Mouse (Mus musculus) induced T-regulatory cell, adult 2 months (primary cell): ENCODE measurements around the gene Itgb2.

Source experiments
- DNase-seq: peaks from one replicate; pipeline ENCODE4 v3.0.0-alpha.2; 2012; ENCODE audit warnings: low read depth

Itgb2 gene

DNA sequence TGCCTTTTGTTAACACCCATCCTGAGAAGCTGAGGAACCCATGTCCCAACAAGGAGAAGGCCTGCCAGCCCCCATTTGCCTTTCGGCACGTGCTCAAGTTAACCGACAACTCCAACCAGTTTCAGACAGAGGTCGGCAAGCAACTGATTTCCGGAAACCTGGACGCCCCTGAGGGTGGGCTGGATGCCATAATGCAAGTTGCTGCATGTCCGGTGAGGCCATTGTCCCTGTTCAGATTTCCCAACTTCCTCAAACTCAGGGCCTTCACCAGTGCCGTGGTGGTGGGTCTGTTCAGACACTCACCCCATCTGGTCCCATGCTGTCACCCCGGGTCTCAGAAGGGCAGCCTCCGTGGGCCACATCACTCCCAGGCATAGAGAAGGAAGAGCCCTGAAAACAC lies 18.5 kb downstream of the Itgb2 start:
- no peak for DNase-seq

DNA sequence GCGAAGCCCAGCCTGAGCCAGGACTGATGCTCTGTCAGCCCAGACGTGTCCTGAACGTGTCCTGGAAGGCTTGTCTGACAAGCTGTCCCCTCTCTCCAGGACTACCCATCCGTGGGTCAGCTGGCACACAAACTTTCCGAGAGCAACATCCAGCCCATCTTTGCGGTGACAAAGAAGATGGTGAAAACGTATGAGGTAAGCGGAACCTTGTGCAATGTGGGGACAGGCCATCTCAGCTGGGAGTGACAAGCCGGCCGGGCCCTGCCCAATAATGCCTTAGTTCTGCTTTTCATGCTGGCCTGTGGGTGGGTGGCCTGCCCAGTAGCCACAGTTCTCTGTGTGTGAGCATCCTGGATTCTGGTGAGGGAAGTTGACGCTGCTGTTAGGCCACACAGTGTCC lies 20.8 kb downstream of the Itgb2 start:
- DNase-seq, result no peak

DNA sequence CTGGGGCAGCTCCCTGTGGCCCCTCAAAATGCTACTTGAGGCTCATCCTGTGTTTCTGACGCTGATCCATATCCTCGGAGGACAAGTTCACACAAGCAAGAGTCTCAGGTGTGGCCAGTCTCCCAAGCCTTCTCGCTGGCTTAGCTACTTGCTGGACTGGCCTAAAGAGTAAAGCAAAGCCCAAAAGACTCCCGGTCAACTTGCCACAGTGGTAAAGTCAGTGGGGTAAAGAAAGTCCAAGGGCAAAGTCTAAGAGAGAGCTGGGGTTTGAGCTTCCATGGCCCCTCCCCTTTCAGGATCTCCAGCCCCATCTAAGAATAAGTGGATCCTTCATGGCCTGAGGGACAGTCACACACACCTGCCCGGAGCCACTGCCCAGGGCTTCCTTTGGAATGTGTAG lies 22.1 kb downstream of the Itgb2 start:
- DNase-seq, result no peak

GRCm38 (mm10) chr10:77553285-77553684 lies 23.2 kb downstream of the Itgb2 start:
- no peak for DNase-seq

GRCm38 (mm10) chr10:77554918-77555317 lies 24.9 kb downstream of the Itgb2 start:
- peak; percentile 43 for DNase-seq

- DNase-seq, result peak; percentile 56
Observed at GRCm38 (mm10) chr10:77556631-77557030, 26.6 kb downstream of the Itgb2 start.

GRCm38 (mm10) chr10:77557641-77558040 lies 27.6 kb downstream of the Itgb2 start:
- DNase-seq, result peak; percentile 45

DNA sequence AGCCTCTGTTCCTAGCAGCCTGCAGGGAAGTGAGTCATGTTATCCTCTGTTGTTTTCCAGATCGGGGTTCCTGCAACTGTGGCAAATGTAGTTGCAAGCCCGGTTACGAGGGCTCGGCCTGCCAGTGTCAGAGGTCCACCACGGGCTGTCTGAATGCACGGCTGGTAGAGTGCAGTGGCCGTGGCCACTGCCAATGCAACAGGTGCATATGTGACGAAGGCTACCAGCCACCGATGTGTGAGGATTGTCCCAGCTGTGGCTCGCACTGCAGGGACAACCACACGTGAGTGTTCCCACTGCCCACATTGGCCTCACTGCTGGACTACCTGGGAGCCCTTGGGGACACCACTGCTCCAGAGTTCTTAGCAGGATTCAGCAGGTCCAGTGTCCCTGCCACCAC lies 30.0 kb downstream of the Itgb2 start:
- no peak for DNase-seq

DNA sequence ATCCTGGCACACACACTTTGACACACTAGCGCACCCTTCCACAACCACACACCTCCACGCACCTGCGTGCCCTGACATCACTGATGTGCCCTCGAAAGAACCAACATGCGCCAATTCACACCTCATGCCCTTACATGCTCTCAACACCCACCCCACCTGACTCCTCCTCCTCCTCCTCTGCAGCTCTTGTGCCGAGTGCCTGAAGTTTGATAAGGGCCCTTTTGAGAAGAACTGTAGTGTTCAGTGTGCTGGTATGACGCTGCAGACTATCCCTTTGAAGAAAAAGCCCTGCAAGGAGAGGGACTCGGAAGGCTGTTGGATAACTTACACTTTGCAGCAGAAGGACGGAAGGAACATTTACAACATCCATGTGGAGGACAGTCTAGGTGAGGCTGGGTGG lies 30.8 kb downstream of the Itgb2 start:
- no peak for DNase-seq

- DNase-seq, result peak; percentile 44
Observed at GRCm38 (mm10) chr10:77561508-77561907, 31.5 kb downstream of the Itgb2 start.

DNA sequence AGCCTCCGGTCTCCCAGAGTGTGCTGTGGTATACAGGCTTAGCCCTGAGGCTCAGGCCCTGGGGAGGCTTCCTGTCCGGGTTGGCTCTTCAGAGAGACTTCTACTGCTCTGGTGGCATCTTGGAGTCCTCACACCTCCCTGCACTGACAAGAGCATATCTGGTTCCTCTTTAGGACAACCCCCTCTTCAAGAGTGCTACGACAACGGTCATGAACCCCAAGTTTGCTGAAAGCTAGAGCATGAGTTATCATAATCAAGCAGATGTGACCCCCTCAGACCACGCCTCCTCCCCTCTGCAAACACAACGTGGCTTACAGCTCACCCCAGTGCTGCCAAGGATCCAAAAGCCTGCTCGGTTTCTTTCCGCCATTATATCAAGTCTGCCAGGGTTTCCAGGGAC lies 35.0 kb downstream of the Itgb2 start:
- no peak for DNase-seq

DNA sequence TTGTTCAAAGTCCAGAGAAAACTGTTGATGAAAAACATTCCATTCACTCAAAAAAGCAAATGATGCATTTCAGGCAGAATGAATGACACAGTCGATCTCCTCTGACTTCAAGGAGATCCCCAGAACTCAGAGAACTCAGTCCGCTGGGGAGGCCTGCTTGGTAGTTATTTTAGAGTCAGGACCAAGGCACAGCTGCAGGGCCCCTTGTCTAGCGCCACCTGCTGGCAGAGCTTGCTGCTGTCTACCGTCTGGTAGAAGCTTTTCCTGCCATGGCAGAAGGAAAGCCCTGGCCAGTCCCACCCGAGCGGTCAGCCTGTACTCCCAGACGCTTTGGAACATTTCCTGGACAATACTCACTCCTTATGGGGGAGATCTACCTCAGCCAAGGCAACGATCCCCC lies 36.6 kb downstream of the Itgb2 start:
- DNase-seq, result peak; percentile 88

GRCm38 (mm10) chr10:77569481-77569880 lies 39.4 kb downstream of the Itgb2 start:
- no peak for DNase-seq

GRCm38 (mm10) chr10:77569973-77570658 lies 40.1 kb downstream of the Itgb2 start:
- DNase-seq, result no peak

DNA sequence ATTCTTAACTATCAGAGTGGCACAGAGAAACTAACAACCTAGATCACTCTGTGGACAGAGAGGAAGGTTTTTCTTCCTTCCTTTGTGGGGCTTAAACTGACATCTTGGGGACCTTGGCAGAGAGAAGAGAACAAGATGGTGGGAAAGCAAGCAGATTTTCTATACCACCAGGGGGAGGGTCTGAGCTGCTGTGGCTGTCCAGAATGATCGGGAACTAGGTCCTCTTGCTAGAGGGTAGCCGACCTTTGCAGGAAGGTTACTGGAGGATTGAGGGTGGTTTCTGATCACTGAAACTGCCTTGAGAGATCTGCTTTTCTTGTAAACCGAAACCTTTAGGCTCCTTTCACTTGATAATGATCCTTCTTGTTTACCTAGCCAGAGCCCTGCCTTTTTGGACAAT lies 42.2 kb downstream of the Itgb2 start:
- DNase-seq, result peak; percentile 46

DNA sequence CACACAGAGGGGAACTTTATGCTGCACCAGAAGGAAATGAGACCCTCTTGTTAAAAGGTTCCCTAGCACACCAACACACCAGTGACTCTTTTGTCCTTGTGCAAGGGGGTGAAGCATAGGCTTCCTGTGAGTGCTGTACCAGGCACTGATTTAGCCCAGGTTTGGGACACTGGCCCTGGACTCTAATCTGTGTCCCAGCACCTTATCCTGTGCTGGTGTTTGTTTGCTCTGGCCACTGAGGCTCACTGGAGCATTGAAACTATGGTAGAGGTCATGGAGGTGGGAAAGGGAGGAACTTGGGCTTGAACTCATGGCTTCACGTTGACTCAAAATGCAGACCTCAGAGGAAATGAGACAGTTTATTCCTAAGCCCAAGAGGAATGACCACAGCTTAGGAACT lies 43.1 kb downstream of the Itgb2 start:
- no peak for DNase-seq

DNA sequence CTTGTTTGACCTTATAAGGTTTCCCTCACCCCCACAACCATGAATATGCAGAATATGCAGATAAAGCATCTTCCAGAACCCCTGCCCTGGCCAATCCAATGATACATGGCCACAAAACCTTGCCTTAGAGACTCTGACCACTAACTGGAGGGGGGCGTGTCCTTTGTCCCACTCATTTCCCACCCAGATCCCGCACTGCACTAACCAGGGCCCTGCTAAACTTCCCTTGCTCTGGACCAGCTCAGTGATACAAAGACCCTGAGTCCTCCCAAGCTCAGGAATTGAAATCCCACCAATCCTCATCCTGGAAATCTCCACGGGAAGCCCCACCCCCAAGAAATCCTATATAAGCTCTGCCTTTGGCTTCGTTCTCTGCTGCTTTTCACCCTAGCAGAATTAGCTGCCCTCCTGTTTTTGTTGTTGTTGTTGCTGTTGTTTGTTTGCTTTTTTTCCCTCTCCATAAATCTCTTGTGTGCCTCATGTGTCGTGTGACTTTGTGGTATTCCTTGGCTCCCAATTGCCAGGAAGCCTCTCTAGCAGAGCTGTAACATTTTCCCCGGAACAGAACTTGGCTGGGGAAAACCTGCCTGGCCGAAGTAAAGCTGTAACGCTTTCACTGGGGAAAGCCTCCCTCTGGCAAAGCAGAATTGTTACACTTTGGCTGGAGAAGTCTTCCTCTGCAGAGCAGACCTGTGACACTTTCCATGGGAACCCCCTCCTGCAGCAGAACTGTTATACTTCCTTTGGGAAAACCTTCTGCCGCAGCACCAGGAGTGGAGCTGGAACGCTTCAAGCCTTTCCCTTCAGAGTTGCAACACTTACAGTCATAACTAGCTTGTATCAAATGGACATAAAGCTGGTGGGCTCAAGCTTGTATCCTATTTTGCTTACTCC lies 50.2 kb downstream of the Itgb2 start:
- DNase-seq, result no peak

GRCm38 (mm10) chr10:77581023-77581407 lies 51.0 kb downstream of the Itgb2 start:
- no peak for DNase-seq

GRCm38 (mm10) chr10:77581408-77582284 lies 51.6 kb downstream of the Itgb2 start, which contains the start of gene Pttg1ip:
TSS of gene Pttg1ip (plus strand) at chr10:77581720.
- peak; percentile 98 for DNase-seq

- DNase-seq, result no peak
Observed at GRCm38 (mm10) chr10:77582285-77582618, 52.2 kb downstream of the Itgb2 start.

DNA sequence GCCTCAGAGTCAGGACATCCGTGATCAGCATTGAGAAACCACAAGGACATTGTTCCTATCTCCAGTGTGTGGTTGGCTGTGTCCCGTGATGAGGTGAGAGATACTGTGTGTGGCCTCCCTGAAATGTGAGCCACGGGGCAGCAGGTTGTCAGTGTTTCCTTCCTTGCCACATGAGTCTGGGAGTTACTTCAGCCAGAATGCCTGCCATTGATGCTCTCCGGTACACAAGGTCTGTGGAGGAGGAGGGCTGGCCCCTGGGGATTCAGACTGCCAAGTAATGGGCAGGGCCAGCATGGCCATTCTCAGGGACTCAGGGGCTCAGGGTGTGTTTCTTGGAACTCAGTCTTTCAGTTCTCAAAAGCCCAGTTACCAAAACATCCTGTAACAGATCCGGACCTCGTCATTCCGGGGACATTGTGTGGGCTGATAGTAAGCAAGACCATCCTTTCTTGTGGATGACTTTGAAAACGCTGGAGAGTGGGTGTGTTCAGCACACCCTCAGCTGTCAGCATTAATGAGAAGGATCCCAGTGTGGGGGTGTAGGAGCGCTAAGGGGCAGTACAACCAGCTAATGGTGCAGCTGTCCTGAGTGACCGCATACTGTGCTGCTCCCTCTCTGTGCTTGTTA lies 53.9 kb downstream of the Itgb2 start:
- DNase-seq, result peak; percentile 50

GRCm38 (mm10) chr10:77586637-77587036 lies 56.6 kb downstream of the Itgb2 start:
- DNase-seq, result no peak
